Mouse (Mus musculus) layer of hippocampus, postnatal 14 days (tissue): Measurements from ENCODE around the gene Akr1b3. TPM values are rescaled to one million over a fixed set of nuclear protein-coding genes. Genes with fewer than 3 reads are reported as not detected.
A peak's percentile ranks its signal among the peaks of the same experiment; 100 is the strongest.
"Not testable (repeated sequence)": the region's sequence is repeated elsewhere in the genome, so short reads cannot be mapped to it uniquely, and the experiment has no call there.

Experiments
- DNase-seq, 2 experiments: peaks; one replicate each; pipeline ENCODE4 v3.0.0; 2021 to 2022; ENCODE audit warnings: low spot score in 2 of 2, mixed read lengths in 1 of 2
- long read RNA-seq, 2 experiments: library from polyadenylated mRNA; stranded (forward); transcript quantifications; one replicate each; pipeline ENCODE4 v2.0.0; 2021
- total RNA-seq, 2 experiments: library from RNA; stranded (reverse); gene quantifications; 2 replicates each; pipeline ENCODE4 v1.2.3; 2021

Gene Akr1b3
- total RNA-seq = 10 to 100 TPM; 39.7 to 42.0 TPM
- long read RNA-seq, experiment 1, transcript Akr1b3-201 (10 exons, 1,387 nt) = major isoform, 15 of 15 reads
- long read RNA-seq, experiment 1, partial matches to known transcripts = 0 of 15 reads
- long read RNA-seq, experiment 1, other reads (novel, unspliced or antisense) = 0 of 15 reads
- long read RNA-seq, experiment 2, transcript Akr1b3-201 (10 exons, 1,387 nt) = major isoform, 22 of 22 reads
- long read RNA-seq, experiment 2, partial matches to known transcripts = 0 of 22 reads
- long read RNA-seq, experiment 2, other reads (novel, unspliced or antisense) = 0 of 22 reads

DNA sequence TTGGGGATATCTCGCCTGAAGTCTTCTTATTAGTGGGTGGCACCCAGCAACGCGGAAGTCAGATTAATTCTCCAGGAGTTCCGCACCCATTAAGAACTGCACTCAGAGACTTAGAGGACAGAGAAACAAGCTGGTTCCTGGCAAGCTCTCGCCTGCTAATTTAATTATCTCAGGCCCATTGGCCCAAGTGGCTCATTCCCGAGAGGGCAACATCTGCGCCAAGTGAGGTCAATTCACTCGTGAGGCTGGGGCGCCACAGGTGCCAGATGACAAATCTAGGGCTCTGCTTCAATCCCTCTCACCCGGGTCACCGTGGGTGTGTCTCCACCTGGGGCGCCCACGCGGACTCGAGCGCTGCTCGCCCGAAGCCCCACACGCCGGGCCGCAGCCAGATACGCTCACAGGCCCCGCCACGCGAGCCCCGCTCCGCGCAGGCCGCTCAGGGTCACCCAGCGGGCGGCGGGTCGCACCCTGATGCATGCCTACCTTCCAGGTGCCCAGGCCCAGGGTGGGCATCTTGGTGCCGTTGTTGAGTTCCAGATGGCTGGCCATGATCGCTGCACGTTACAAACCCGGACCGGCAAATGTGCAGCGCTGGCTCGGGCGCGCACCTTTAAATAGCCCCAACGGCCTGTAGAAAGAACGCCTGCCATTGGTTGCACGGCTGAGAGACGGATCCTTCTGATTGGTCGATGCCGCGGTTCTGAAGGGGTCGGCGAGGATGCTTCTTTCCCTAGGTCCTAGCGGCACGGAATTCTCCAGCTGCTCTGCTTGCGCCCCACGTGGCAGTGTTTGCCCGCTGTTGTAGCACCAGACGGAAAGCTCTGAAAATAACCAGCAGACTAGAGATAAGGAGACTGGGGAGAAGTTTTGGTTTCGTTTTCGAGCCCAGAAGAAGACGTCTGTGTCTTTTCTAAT lies at the start of gene Akr1b3:
Gene Akr1b3 (minus strand): TSS at position 625 of the 918 bp plus-strand sequence.
- DNase-seq = peak; percentile 84 to 94

DNA sequence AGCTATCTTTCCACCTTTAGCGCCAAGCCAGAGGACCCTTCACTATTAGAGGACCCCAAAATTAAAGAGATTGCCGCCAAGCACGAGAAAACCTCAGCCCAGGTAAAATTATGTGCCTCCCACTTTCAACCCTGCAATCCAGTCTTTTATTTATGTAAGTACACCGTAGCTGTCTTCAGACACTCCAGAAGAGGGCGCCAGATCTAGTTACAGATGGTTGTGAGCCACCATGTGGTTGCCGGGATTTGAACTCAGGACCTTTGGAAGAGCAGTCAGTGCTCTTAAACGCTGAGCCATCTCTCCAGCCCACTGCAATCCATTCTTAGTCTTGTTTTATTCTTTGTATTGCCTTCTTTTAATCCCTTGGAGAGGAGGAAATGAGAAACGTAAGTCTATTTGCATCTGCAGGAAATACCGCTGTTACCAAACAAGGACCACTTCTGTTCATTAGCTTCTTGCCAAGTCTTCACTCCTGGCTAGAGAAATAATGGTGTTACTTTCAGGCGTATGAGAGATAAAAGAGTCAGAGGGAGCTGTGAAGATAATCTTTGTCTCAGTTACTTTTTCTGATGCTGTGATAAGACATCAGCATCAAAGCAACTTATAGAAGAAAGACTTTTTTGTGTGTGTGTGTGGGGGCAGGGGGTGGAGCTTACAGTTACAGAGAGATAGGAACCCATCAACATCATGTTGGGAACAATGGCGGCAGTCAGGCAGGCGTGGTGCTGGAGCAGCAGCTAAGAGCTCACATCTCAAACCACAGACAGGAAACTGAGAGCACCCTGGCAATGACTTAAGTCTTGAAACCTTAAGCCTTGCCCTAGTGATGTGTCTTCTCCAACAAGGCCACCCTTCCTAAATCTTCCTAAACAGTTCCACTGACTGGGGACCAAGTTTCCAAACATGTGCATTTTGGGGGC lies 47.2 kb upstream of the Akr1b3 start:
- no peak for DNase-seq

DNA sequence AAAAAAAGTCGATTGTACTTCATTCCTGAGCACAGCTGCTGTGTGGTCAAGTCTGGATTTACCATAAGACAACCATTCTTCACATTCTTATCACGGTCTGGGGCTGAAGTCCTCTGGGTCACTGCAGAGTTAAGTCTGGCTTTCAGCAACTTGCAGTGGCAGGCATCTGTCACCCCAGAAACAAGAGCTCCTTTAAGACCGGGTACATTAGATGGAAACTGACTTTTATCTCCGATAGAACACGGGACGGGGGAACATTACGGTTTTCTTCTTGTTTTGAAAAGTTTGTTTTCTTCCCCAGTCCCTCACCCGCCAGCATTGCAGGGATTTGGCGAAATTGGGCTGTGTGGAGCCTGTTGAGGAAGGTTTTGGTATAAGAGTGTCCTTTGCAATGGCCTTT lies 38.6 kb upstream of the Akr1b3 start:
- DNase-seq = no peak

DNA sequence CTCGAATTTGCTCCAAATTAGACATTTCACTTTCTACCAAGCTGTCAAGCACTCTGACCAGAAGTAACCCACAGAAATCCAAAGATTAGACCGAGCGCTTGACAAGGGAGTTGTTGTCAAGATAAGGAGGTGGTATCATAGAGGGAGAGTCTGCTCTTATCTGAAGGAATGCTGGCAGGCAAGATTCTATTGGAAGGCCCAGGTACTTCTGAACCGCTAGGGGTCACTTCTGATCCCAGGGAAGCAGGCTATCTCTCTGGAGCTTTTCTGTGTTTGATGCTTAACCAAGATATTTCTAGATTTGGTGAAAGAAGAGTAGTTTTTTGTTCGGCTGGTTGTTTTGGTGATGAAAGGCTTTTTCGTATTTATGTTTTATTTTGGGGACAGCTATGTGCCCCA lies 38.1 kb upstream of the Akr1b3 start:
- DNase-seq = no peak

DNA sequence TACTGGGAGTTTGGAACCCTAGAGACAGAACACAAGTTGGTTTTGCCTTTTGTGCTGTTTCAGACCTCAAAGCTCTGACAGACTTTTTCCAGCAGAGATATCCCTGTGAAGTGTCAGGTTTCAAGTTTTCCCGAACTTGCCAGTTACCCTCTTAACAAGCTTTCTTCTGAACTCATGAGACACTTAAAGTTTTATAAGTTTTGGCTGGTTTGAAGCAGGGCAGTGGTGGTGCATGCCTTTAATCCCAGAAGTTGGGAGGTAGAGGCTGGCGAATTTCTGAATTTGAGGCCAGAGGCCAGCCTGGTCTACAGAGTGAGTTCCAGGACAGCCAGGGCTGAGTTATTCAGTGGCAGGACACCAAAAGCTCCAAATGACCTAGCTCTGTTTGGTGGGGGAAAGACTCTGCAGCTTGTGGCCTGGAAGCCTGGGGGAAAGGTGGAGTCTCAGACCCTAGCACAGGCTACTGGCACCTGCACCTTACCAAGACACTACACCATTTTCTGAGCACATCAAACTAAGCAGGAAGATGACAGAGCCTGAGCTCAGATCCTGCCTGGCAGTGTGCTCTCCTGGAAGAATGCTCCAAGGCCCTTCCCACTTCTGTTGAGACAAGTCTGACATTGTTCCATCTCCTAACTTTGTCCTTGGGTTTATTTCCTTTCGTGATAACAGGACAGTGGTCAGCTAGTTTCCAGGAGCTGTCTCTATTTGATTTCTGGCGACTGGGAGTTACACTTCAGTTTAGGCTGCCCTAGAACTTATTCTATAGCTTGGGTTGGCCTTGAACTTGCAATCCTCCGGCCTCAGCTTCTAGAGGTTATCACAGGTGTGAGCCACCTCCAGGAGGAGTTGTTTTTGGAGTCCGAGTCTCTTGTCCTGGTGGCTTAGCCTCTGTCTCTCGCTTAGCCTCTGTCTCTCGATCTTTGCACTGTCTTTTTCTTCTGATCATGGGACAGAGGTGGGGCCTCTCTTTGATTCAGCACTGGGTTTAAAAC lies 37.4 kb upstream of the Akr1b3 start:
- no peak for DNase-seq

DNA sequence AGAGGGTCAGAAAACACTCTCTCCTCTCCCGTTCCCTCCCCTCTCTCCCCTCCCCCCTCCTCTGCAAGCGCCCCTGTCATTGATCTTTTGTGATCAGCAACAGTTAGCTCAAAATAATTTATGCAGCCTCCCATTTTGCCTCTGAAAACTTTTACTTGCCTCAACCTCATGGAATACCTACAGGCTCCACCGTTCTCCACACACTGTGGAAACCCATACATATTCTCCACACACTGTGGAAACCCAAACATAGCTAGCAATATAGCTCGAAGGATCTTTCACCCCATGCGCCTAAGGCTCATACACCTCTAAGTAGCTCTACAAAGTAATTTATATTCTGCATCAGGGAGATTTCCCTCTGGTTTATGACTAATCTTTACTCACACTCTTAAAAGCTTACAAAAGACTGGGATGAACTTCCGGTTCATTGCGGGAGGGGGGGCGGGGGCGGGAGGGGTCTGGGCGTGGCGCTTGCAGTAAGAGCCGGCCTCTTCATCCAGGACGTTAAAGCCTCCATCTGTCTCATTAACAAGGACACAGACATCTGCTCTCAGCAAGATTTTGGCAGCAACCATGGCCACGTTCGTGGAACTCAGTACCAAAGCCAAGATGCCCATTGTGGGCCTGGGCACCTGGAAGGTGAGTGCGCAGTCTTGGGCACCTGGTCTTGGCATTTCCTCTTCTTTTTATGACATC lies 36.5 kb upstream of the Akr1b3 start, which contains the start of gene Akr1b8:
Gene Akr1b8 (plus strand): TSS at position 462 of the 696 bp plus-strand sequence.
- no peak for DNase-seq

DNA sequence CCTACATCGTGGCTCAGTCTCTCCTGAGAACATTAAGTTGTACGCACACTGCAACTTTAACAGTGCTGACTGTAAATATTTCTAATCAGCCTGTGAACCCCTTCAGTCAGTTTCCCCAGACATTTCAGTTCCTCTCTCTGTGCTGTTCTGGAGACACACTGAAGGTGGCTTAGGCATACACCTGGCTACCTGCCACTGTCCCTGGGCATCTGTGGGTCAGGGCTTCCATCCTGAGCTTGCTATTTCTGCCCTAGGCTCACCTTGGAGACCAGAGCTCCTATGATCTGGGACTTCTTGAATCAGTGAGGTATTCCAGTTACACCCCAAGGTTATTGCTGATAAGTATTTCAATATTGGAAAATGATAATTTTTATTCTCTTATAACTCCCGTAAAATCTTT lies 35.1 kb upstream of the Akr1b3 start:
- DNase-seq = no peak

DNA sequence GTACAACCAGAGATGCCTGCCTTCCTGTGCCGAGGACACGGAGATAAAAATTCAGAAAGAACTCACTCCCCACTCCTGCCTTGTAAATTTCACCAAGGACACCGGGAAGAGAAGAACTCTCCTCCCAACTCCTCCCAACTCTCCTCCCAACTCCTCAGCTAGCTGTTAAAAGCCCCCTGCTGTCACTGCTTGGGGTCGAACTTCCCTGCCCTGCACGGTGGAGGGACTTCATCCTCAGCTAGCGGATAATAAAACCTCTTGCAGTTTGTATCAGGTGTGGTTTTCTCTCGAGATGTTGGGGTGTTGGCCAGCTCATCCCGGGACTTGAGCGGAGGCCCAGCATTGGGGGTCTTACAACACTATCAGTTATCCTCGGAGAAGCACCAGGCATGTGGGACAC lies 34.2 kb upstream of the Akr1b3 start:
- DNase-seq = not testable (repeated sequence)

DNA sequence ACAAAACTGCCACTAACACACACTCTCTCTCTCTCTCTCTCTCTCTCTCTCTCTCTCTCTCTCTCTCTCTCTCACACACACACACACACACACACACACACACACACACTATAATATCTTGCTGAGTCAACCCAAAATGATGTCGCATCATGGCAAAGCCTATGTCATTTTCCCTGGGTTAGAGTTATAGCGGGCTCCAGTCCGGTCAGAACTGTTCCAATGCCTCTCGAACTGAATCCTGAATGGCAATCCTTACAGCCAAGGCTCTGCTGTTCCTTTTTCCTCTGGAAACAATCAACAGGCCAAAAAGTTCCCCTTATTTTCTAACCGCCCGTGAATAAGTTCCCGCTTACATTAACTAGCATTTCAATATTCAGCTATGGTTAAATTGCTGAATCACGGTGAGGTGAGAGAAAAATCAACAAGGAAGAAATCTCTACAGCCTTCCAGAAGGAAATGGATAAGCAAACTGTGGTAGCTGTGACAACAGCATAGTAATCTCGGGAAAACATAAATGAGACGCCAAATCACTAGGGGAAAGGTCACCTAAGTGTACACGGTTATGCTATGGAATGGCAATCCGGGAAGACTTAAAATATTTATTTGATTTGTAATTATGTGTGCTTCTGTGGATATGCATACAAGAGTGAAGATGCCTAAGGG lies 32.9 kb upstream of the Akr1b3 start:
- no peak for DNase-seq

DNA sequence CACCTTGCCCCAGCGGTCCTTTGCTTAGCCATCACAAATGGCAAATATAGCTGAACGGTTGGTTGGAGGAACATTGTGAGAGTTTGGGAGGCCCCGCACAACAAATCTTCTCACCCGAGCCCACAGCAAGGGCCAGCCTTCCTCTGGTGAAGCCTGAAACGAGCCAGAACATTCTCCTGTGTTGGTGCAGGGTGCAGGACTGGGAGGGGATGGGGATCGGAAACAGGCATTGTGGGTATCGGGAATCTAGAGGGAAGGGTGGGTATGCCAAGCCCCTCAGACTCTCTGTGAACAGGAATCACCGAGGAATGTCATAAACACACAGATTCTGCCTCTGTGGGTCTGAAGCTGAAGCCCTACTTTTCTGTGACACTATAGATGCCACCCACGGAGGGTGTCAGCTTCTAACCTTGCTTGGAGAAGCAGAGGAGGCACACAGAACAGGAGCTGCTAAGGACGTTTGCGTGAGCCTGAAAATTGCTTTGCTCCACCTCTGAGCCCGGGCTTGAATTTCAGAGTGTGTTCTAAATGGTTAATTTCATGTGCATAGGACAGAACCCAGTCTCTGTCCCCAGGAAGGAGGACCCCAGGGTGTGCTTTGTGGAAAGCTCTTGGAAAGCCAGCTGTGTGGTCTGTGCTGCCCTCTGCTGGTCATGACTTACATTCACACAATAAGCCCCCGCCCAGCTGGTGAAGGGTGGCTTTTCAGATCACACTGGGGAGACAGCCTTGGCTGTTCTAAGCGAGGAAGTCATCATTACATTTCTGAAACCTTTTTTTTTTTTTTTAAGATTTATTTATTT lies 29.0 kb upstream of the Akr1b3 start:
- peak; percentile 77 to 80 for DNase-seq

DNA sequence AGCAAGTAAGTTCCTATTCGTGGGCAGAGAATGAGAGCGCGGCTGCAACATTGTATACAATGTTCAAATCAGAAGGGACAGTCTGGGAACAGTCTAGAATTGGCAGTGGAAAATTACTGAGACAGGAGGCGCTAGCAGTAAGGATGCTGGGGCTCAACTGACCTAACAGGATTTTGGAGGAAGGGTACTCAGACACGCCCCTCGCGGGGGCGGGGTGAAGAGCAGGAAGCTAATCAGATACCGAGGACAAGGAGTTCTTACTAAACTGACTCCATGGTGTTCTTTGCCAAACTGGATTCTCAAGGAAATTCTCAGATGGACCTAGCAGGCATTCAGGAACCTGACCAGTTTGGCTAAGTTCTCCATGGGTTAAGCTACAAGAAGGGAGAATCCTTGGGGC lies 27.7 kb upstream of the Akr1b3 start:
- DNase-seq = no peak

DNA sequence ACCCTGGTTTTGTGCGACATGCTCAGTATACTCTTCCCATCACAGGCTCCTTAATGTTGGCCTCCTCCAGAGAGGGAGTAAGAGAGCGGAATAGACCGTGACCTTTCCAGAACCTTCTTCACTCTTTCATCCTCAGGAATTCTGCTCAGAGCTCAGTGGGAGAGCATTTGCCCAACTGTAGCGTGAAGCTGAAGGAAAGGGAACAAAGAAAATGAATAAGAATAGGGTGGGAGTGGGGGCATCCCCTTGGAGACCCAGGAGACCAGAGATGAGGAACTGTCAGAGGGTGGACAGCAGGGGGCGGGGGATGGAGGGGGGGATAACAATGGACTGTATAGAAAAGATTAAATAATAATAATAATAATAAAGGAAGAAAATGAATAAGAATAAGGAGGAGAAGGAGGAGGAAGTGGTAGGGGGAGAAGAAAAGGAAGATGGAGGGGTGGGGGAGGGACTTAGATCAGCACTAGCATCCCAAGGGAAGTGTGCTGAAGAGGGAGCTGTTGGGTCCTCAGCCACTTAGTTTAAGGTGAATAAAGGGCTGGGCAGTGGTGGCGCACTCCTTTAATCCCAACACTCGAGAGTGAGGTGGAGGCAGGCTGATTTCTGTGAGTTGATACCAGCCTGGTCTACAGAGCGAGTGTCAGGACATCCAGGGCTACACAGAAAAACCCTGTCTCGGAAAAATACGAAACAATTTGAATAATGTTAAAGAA lies 27.0 kb upstream of the Akr1b3 start:
- DNase-seq = no peak

DNA sequence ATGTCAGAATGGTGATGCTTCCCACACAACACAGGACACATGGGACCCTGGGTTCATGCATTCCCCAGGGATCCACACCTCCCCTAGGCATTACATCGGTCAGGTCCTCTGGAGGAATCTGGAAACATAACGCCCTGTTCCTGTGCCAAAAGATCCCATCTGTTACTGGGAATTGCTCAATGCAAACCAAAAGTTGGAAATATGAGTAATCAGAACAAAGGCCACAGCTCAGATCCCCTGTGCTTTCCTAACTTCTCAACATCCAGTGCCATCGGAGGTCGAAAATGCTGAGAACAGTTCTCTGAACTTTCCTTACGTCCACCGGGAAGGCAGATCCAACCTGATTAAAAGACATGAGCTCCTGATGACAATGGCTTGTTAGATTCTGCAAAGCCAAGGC lies 26.1 kb upstream of the Akr1b3 start:
- DNase-seq = no peak

DNA sequence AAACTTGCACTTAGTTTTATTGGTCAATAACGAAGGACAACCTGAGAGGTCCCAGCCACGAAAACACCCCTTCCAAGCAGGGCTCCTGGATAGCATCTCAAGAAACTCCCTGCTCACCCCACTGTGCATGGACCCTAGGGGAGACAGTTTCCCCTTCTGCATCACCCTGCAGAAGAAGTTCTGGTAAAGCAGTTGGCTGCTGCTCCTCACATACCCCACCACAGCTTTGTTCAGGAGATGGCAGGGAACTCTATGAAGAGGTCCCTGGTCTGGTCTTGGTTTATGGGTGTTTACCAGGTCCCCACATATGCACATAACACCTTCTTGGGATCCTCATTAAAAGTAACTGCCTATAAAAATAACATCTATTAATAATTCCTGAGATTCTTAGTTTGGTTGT lies 25.2 kb upstream of the Akr1b3 start:
- no peak for DNase-seq

DNA sequence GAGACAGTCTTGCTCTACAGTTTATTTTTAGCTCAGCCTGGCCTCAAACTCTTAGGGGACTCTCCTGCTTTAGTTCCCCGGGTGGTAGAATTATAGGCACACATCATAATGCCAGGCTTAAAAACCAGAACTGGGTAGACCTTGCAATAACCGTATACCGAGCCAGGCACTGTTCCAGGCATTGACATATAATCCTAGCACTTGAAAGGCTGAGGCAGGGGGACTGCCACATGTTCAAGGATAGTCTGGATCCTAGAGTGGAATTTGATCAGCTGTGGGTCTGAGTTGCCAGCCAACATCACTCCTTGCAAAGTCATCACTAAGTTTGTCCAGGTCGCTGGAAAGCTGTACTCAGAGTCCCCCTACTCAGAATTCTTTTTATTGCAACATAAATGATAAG lies 24.7 kb upstream of the Akr1b3 start:
- DNase-seq = no peak

DNA sequence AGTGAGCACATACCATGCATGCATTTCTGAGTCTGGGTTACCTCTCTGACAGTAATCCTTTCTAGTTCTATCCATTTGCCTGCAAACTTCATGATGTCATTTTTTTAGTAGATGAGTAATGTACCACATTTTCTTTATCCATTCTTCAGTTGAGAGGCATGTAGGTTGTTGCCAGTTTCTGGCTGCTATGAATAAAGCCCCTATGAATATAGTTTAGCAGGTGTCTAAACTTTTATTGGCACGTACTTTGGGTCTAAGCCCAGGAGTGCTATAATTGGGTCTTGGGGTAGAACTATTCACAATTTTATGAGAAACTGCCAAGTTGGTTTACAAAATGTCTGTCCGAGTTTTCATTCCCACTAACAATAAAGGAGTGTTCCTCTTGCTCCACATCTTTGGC lies 20.5 kb upstream of the Akr1b3 start:
- no peak for DNase-seq

DNA sequence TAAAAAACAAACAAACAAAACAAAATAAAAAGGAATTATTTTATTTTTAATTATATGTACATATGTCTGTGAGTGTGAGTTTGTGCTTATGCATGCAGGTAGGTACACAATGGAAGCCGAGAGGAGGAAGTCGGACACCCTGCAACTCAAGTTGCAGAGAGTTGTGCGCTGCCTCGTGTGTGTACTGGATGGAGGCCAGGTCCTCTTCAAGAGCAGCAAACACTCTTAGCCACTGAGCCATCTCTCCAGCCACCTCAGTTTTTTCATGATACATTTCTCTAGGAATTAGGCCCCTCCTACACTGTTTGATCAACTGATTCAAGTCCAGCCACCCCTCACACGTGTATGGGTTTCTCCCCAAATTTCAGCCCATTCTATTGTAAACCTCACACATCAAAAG lies 17.4 kb upstream of the Akr1b3 start:
- no peak for DNase-seq
